Mouse (Mus musculus): ENCODE results near the gene Arid1a.
"Not testable (repeated sequence)": the region's sequence is repeated elsewhere in the genome, so short reads cannot be mapped to it uniquely, and the experiment has no call there.

The Arid1a gene

DNA sequence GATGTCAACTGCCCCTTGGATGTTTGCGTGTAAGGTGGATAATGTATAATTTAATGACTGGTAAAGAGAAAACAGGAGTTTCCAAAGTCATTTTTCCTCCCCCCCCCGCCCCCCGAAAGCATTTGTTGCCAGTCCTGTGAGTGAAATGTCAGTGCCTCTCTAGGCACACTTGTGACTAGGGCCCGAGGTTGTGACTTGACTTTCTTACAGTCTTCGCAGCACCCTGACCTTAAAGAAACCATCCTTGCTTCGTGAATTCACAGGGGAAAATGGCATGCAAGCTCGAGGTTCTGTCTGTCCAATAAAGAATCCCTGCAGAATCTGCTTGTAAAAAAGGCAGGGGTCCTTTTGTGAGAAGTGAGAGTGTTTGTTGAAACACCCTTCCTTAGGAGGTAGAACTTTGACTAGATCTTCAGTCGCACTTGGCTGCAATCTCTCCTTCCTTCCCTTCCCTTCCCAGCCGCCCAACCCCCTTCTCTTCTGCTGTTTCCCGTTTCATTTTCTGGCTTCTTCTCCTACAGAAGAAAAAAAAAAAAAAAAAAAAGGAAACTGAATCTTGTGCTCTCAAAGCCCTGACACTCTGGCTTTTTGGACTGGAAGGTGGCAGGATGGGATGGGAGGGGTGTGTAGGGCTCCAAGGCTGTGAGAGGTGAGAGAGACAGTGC is 82.8 kb downstream of the Arid1a start:
- peak; percentile 74 to 81 for DNase-seq

DNA sequence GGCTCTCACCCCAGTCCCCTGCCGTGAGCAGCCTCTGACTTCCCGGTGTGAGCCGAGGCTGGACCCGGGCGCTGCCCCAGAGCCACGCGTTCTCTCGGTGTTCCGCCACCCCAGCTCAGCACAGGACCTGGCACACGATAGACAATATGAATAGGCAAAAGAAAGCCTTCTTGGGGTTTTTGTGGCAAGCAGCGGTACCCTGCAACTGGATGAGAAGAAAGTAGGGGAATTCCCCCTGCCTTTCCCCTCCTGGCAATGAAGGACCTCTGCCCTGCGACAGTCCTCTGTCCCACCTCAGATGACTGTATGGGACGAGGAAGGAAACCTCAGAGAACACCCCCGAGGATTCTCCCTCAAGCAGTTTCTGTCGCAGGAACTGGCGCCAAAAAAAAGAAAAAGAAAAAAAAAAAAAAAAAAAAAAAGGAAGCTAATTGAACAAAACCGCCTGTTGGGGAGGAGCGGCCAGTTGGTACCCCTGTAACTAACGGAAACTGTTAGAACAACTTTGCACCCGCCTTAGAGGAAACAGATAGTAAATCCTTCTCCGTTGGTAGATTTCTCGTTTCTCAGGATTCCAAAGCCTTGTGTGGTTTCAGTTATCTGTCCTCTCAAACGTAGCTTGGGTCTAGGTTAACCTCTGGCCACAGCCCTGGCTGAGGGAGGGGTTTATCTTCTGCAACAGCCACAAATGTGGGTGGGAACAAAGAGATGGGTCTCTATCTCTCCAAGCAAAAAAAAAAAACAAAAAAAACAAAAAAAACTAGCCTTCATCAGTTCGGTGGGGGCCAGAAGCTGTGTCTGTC is 83.5 kb downstream of the Arid1a start:
- DNase-seq = peak; percentile 46 to 67

DNA sequence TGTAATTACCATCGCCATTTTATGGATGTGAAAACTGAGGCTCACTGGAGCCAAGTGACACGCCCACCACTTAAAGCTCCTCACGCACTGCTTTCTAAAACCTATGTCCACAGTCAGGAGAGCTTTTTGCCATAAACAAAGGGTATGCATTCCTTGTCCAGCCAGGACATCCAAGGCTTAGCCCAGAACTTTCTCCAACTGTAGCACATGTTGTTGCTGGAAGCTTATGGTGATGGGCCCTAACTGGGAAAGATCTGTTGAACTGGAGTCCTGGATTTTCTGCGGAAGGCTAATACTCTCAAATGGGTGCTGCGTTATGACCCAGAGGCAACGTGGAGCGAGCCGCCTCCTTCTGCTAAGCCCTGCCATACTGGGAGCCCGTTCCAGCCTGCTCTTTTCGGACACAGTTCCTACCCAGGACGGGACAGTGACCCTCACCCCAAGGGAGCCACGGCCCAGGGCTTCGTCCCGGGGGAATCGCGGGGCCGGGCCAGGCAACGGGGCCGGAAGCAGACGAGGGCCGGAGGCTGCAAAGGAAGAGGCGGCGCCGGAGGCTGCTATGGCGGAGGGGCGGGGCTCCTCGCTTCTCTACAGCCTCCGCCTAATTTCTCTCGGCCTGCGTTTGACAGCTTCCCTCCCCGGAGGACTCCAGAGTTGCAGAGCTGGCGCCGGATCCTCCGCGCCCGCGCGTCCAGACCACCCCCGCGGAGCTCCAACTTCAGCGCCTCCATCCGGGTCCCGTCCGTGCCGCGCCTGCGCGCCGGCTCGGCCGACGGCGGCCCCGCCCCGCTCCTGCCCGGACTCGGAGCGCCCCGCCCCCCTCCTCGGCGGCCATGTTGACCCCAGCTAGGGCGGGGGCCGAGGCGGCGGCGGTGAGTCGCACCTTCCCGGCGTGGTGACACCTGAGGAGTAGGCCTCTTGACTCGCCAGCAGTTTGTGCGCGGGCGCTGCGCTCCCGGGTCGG is 84.4 kb downstream of the Arid1a start, which contains the start of gene Pigv:
Gene Pigv, minus strand, starts transcription at position 767 of the 964 bp plus-strand sequence.
- DNase-seq = peak; percentile 96 to 98

DNA sequence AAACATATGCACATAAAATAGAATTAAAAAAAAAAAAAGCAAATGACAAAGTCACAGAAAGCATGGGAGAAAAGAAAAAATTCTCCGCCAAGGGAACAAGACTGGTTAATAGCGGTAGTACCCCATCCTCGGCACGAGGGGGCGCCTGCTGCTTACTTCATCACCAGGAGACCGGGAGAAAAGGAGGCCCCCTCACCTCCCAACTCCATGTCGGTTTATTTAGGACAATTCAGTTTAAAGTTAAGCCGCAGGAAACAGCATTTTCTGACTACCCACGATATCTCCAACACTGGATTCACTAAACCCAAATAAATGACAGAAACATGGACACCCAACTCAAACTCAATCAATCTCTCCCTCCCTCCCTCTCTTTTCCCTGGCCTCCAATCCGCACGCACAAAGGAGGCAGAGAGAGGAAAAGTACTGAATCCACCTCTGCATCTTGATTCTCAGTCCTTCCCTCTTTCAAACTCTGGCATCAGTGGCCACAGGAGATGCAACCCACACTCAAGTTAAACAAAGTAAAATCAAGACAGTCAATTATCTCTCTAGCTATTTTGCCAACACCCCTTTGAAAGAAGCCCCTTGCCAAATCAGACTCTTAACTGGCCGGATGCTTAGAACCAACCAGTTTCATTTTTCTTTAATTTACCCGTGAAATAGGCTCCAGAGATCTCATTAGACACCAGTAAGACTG is 85.2 kb downstream of the Arid1a start:
- peak; percentile 91 to 93 for DNase-seq

DNA sequence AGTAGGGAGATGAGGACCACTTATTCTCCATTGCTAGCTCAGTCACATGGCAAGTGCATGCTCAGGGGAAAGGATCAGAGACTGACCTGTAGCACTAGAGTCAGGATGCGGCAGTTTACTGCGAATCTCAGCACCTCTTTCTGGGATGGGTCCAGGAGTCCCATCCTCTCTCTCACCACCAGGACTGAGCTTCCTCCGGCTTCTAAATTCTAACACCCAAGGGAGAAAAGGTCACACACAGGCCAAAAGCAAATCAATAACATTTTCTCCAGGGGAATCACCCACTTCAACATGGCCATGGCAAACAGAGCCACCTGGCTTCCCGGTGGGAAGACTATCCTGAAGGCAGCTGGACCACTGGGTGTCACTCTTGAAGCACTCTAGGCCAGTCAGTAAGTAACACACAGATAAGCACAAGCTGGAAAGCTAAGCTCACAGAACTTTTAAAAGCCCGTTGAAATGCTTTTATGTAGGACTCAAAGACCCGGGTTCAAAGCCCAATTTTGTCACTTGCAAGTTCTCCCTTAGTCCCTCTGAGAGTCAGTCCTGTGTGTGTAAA is 86.8 kb downstream of the Arid1a start:
- DNase-seq = peak; percentile 52 to 68

DNA sequence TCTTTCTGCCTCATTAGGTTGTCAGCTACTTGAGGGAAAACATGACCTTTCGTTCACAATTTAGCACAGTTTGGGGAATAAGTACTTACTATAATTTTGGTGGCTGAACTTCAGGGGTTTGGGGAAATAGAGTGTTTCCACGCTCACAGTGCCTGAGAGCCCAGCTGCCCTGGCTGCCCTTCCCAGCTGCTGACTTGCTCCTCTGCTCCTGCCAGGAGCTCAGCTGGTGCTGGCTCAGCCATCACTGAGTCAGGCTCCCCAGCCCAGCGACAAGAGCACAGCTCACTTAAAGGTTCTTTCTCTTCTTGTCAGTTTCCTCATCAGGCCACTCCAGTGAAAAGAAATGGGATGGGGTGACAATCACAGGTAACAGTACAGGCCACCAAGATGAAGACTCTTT is 88.0 kb downstream of the Arid1a start:
- DNase-seq = no peak

DNA sequence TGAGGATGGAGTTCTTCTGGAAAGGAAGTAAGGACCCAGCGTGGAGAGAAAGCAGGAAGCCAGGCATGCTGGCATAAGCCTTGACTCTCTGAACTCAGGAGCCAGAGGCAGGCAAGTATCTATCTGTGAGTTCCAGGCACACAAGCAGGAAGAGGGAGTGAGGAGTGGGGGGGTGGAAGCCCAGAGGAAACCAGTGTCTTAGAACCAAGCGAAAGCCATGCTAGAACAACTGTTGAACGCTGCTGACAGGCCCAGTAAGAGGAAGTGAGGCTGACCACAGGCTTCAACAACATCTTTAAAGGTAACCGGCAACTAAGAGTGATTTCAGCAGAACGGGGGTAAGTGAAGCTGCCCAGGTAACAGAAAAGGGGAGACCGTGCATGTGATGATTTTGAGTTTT is 90.4 kb downstream of the Arid1a start:
- DNase-seq = no peak

DNA sequence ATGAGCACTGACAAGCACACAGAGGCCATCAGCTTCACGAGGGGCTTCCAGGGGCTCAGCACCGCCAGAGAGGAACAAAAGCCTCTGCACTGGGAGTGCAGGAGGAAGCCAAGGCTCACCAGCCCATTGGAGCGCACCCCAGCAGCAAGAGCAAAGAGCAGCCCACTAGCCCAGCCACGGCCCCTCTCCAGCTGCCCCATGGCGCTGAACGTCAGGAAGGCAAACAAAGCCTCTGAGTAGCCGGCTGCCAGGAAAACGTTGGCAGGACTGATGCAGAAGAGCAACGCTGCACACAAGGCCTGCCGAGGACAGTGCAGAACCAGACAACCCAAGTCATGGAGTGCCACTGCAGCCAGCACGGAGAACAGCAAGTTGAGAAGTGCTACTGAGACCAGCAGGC is 91.5 kb downstream of the Arid1a start:
- DNase-seq = no peak

DNA sequence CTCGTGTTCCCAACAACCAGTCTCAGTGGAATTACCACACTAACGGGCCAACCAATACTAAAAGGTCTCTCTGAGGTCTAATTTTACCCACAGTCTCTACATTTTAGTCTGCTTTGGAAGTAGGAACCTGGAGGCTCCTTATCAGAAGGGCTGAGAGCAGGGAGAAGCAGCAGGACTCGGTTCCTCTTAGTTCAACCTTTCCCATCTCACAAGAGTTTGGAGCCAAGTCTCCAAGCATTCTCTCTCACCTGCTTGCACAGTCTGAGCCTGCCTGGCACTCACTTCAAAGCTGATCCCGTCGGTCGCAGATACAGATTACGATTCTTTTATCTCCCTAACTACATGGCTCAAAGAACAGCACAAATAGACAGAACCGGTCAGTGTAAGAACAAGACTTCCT is 93.6 kb downstream of the Arid1a start:
- DNase-seq = no peak

DNA sequence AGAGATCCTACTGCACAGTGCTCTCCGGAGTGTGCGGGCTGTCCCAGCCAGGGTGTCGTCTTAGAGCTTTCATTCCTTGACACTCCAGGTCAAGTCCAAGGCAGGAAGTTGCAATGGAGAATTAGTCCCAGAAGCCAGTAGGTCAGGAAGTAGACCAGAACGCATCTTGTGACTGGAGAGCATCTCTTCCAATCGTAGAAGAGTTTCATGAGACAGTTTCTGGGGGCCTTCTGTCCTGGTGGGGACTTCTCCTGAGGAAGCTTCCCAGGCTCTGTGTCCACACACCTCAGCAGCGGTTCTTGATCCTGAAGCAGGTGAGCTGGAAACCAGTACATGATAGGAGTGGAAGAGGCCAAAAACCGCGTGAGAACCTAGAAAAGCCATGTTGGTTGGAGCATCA is 94.1 kb downstream of the Arid1a start:
- DNase-seq = no peak

DNA sequence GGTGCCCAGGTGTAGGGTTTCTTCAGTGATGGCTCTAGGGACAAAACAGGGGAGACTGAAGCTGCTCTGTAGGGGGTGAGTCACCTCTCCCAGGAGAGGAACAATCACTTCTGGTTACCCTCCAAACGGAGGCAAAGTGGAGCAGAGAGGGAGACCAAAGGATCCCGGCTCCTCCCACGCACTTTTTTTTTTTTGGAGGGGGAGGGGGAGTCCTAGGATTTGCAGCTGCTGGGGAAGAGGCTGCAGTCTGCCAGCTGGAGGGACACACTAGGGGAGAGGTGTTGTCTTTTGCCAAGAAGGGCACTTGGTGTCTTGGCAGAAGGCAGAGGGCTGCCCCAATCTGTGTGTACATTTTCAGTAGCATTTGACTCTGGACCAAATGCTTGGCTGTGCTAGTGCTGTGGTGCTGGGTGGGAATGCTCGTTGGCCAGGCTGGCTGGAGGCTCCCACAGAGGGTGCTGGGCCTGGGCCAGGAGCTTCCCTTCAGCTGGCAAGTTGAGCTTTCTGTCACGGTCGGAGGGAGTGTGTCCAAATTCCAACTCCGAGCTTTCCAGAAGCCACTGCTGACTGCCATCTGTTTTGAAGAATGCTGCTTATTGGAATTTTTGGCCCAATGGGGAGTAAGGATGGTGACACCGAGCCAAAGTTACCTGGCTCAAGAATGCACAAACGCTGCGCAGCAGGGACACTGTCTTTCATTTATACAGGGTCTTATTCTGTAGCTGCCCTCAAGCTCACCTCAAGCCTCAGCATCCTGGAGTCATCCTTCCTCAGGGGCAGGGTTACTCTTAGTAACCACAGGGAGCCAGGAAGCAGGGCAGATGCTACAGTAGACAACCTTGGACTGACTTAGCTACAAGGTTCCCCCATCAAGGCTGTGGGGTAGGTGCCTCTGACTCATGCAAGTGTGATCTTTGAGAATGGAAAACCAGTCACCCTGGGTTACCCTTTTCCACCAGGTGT is 96.1 kb downstream of the Arid1a start:
- peak; percentile 84 to 91 for DNase-seq

DNA sequence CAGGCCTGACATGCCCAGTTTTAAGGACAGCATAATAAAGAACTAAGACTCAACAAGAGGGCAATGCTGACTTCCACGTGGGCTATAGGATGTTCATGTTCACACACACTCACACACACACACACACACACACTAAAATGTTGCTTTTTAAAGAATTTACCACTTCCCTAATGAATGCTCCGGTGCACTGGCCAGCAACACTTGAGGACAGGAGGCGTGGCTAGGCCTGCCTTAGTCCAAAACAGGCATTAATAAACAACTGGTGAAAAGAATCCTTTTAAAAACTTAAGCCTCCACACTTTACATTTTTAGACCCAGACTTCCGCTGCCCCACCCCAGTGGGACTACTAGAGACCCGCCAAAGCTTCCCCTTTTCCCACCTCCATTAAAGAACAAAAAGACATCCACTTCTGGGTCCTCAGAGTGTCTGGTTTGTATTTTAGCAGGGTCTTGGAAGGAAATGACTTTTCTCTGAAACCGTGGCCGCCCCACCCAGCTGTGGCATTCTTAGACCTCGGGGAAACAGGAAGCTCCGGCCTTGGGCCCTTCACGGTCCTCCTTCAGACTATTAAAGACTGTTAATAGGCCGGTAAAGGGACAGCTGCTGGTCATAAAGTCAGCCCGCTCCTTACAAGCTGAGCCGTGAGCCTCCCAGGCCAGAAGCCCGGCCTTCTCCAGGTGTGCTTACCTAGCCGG is 96.9 kb downstream of the Arid1a start:
- peak; percentile 72 to 82 for DNase-seq

DNA sequence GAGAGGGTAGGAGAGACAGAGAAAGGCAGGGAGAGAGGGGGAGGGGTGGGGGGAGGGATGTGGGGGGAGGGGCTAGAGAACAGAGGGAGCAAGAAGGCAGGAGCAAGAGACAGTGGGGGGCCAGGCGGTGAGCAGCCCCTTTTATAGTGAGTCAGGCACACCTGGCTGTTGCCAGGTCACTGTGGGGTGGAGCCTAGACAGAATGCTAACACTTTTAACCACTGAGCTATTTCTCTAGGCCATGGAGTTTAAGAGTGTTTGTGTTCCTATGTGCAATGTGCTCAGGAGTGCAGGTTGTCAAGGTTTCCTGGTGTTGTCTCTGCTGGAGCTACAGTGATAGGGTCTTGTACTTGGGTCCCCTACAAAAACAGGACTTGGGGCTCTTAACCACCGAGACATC is 97.8 kb downstream of the Arid1a start:
- no peak for DNase-seq

DNA sequence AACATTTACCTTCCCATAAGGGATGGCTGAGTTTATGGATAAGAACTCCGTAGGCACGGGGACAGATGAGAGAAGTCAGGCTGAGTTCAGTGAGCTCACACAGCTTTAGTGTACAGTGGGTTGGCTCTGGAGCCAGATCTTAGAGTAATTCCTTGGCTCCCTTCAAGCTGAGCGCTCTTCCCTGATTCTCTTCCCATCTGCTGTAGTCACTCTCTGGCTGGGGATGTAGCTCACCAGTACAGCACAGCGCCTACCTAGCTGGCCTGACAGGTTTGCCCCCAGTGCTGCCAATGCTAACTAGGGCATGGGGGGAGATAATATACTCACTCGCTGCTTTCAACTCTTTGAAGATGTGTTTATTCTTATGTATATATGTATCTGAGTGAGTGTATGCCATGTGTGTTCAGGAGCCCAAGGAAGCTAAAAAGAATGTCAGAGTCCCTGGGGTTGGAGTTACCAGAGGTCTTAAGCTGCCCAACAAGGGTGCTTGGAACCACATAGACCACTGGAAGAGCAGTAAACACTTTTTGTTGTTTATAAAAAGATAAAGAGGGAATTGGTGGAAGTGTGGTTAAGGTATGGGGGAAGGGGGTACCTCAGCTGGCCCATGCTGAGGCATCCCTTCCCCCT is 98.6 kb downstream of the Arid1a start:
- DNase-seq = no peak

DNA sequence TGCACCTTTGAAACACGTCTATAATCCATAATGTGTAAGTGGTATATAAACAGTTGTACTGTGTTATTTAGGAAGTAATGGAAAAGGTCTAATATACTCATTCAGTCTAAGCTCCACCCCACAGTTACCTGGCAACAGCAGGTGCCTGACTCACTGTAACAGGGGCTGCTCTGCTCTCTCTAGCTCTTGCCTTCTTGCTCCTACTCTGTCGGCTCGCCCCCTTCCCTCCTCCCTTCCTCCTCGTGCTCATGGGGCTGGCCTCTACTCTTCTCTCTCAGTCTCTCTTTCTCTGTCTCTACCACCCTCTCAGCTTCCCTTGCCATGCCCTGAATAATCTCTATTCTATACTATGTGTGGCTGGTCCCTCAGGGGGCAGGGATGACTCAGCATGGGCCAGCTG is 99.6 kb downstream of the Arid1a start:
- peak in 1 of 2 experiments; percentile 58 for DNase-seq

DNA sequence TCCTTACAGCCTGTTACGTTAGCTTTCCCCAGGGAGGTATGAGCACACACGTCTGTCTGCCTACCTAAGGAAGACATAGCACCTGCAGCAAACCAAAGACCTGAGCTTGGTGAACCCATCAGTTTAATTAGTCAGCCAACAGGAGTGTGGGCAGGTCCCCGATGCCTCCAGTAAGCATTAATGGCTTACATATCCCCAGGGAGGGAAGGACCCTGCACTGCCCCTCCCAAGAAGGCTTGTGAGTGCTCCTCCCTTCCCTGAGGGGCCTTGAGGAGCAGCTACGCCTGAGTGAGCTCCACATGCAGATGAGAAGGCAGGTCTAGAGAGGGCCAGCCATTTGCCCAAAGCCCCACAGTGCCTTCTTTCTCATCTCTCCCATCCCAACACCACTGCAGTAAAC is 100.3 kb downstream of the Arid1a start:
- DNase-seq = peak; percentile 46 to 68

DNA sequence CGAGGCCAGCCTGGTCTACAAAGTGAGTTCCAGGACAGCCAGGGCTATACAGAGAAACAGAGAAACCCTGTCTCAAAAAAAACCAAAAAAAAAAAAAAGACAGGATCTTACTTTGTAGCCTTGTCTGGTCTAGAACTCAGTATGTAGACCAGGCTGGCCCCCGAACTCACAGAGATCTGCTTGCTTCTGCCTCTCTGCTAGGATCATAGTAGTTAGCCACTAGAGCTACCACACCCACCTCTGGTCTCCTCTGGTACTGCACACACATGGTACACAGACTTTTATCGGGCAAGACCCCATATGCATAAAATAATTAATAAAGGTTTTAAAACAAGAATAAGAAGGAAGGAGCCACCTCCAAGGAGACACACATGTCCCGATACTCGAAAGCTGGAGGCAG is 102.5 kb downstream of the Arid1a start:
- not testable (repeated sequence) for DNase-seq

DNA sequence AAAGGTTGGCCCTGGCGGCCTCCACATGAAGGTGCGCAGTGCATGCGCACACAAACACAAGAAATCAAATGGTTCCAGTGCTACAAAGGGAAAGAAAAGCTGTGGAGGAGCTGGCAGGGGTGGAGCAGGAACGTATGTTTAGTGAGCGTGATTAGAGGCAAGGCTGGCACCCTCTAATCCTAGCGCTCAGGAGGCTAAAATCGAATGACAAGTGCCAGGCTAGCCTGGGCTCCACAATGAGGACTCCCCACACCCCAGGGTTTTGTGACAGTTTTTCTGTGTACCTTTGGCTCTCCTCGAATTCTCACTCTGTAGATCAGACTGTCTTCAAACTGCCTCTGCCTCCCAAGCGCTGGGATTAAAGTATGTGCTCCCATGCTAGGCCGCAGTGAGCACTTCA is 103.8 kb downstream of the Arid1a start:
- no peak for DNase-seq

DNA sequence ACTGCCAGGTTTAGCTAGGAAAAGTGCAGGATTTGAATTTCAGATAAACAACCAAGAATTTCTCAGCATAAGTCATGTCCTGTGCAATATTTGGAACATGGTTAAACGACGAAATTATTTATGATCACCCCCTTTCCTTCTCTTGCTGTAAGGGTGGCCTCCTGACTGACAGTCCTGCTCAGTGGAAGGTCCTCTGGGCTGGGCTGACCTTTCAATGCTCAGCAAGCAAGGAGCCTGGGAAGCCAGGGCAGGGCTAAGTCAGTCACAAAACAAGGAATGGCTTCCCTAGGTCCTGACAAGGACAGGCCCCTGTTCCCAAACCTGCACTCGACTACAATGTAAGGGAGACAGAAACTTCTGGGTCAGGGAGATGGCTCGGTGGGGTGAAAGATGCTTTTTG is 104.6 kb downstream of the Arid1a start:
- DNase-seq = peak in 1 of 2 experiments; percentile 30

DNA sequence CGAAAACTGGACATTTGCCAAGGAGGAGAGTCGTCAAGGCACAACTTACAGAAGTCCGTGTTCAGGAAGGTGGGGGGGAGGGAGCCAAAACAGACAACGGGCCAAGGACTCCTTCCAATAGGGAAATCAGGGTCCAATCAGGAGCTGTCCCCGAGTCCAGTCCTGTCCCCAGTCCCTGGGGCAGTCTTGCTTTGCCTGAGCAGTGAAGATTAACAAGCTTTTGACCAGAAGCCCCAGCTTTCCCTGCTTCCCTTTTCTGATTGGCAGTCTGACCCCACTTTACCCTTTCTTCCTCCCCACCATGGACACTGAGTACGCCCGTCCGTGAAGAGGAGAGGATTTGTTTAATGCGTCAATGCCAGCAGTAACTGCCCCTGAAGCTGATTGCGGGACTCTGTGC is 105.1 kb downstream of the Arid1a start:
- peak in 1 of 2 experiments; percentile 29 for DNase-seq

Measured in kidney, postnatal 4 days (tissue).